Mouse (Mus musculus) spleen, adult 2 months (tissue): Measurements from ENCODE around the gene Ttbk2. TPM values are rescaled to one million over a fixed set of nuclear protein-coding genes. Genes with fewer than 3 reads are reported as not detected.
A peak's percentile ranks its signal among the peaks of the same experiment; 100 is the strongest.

Experiments
- DNase-seq, 2 experiments: peaks; one replicate each; pipeline versions ENCODE4 v3.0.0 to v3.0.0-alpha.2; 2012 to 2021; ENCODE audit warnings: low spot score in 2 of 2, low read depth in 1 of 2
- H3K27ac ChIP-seq: fragments of 200-500 bp; 2 replicates; pipeline ENCODE4 v1.5.1; 2012; ENCODE audit warnings: low read length, inconsistent platforms; ENCODE audit not compliant: insufficient read depth
- H3K27me3 ChIP-seq: fragments of 200-500 bp; 2 replicates; pipeline ENCODE4 v1.6.1; 2012; ENCODE audit warnings: mild to moderate bottlenecking, moderate library complexity, low read length, inconsistent platforms; ENCODE audit not compliant: control insufficient read depth, insufficient read depth
- H3K36me3 ChIP-seq: fragments of 200-500 bp; 2 replicates; pipeline ENCODE4 v1.6.1; 2012; ENCODE audit warnings: mild to moderate bottlenecking, low read length, inconsistent platforms; ENCODE audit not compliant: control insufficient read depth, insufficient read depth
- H3K4me1 ChIP-seq: fragments of 200-500 bp; 2 replicates; pipeline ENCODE4 v1.6.1; 2011; ENCODE audit warnings: inconsistent platforms; ENCODE audit not compliant: control insufficient read depth, insufficient read depth, insufficient read length
- H3K4me3 ChIP-seq: fragments of 200-500 bp; 2 replicates; pipeline ENCODE4 v1.5.1; 2011; ENCODE audit warnings: mild to moderate bottlenecking, inconsistent platforms; ENCODE audit not compliant: insufficient read depth, insufficient read length; ENCODE audit errors: extremely low read depth
- CTCF ChIP-seq: fragments of 200-500 bp; IDR thresholded peaks from 2 replicates; pipeline ENCODE4 v1.5.1; 2011; ENCODE audit warnings: mild to moderate bottlenecking, inconsistent platforms; ENCODE audit not compliant: insufficient read depth, insufficient read length, insufficient replicate concordance; ENCODE audit errors: extremely low read depth
- POLR2A ChIP-seq: fragments of 200-500 bp; IDR thresholded peaks from 2 replicates; pipeline ENCODE4 v1.6.1; 2011; ENCODE audit warnings: low read depth, low read length, inconsistent platforms
- WGBS: fragments of 180-500 bp; shearing (Covaris S2); methylation state at CpG from one replicate; pipeline ENCODE4 v1.1.7; 2018; 5-methylcytosine and 5-hydroxymethylcytosine counted together
- polyA plus RNA-seq: library from polyadenylated mRNA; depleted of rRNA; stranded (reverse); fragments of >200 nt; gene quantifications from 2 replicates; pipeline ENCODE4 v1.2.3, GENCODE M21; 2012

The Ttbk2 gene
- polyA plus RNA-seq, 1 experiment, result 0.96 TPM

DNA sequence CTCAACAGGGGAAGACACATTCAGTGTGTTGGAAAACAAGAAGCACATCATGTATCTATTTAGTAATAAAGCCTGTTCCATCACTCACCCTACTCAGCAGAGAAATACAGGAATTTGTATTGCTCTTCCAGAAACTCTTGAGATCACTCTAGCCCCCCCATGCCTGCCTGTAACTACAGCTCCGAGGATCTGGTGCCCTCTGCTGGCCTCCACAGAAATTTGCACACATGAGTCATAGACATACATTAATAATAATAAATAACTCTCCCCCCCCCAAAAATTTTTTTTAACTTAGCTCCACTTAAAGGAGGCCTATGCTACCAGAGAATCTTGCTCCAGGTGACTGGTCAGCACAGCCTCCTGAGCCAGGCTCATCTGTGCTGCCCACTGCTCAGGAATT is 16.2 kb upstream of the Ttbk2 start:
- Histone ChIP-seq H3K4me3 (no peak overlapping the region), H3K27me3 (no peaks in the 10 kb centered on the region), H3K36me3 (peaks cover 31% of the 10 kb centered on the region), H3K4me1 (no peaks in the 10 kb centered on the region), H3K27ac (no peak overlapping the region)
- 14% methylated on average over 1 of the region's 1 CpGs for WGBS
- TF ChIP-seq POLR2A, result no peak
- TF ChIP-seq CTCF, result peak; percentile 36; the same call in 1 of the 2 replicates
- peak in 1 of 2 experiments; percentile 20 for DNase-seq

DNA sequence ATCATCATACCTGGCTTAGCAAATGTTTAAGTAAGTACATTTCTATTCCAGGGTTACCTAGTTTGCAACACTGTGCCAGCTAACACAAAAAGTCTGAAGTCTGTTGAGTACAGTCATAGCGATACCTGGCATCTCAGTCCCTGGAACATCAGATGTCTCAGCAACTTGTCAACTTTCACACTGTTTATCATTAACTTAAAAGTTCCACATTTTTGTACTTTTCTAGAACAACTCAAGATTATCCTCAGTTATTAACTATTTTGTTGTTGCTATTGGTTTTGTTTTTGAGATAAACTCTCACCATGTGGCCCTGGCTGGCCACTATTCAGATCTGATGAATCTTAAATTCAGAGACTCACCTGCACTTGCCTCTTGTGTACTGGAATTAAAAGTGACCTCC is 13.0 kb upstream of the Ttbk2 start:
- Histone ChIP-seq H3K27me3 (no peaks in the 10 kb centered on the region), H3K36me3 (peaks cover 28% of the 10 kb centered on the region), H3K4me1 (no peaks in the 10 kb centered on the region), H3K4me3 (no peak overlapping the region), H3K27ac (no peak overlapping the region)
- no peak for DNase-seq
- TF ChIP-seq CTCF (no peak), POLR2A (no peak)
- WGBS, result 98% methylated on average over 1 of the region's 1 CpGs

DNA sequence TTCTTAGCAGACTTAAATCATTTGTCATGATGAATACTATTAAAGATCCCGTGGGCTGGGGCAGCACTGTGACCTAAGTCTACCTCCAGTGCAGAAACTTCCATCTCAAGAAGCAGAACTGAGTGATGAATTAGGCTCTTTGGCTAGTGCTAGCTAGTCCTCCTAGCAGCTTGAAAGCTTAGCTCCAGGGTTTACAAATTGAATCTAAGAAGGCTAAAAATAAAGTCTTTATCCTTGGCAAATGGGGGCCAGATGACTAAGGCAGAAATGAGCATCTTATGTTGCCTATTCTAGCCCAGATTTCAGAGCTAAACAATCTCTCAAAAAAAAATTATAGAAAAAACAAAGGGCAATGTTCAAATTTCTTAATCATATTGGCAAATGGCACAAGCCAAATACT is 10.3 kb upstream of the Ttbk2 start:
- Histone ChIP-seq H3K4me1 (no peaks in the 10 kb centered on the region), H3K27me3 (no peaks in the 10 kb centered on the region), H3K27ac (no peak overlapping the region), H3K4me3 (no peak overlapping the region), H3K36me3 (peaks cover 21% of the 10 kb centered on the region)
- WGBS, result 85% methylated on average over 1 of the region's 1 CpGs
- no peak for DNase-seq
- no peak for TF ChIP-seq POLR2A
- TF ChIP-seq CTCF, result no peak

DNA sequence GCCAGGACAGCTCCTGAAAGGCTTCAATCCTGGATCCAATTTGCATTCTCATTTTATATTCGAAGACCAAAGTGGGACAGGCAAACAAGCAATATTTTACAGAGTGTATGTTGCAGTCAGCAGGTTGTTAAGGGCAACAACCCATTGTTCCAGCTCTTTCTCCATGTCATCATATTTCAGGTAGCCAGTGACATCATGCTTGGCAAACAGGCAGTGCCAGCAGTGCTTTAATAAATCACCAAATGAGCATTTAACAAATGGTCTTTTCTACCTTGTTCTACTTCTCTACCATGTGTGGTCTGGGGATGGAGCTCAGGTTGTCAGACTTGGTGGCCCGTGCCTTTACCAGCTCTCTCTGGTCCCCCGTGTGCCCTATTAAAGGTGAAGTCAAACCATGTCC is 7.7 kb upstream of the Ttbk2 start:
- no peak overlapping the region for H3K4me3 ChIP-seq
- peaks cover 12% of the 10 kb centered on the region for H3K36me3 ChIP-seq
- 91% methylated on average over 3 of the region's 3 CpGs for WGBS
- TF ChIP-seq CTCF (no peak), POLR2A (no peak)
- no peak for DNase-seq
- no peak overlapping the region for H3K27ac ChIP-seq
- H3K4me1 ChIP-seq, result no peaks in the 10 kb centered on the region
- H3K27me3 ChIP-seq, result no peaks in the 10 kb centered on the region

DNA sequence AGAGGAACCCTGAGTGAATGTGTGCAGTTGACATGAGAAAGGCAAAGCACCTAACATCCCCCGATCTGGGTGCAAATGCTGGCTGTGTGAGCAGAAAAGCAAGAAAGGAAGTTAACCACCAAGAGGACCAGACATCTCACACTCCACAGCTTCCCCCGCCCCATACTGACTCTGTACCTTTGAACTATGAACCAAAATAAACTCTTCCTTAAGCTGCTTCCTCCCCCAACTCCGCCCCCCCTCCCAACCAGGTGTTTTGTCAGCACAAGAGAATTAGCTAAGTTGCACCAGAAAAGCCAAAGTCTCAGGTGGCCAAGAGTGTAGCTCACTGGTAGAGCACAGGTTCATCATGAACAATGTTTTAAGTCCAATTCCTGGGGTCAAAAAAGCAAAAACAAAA is 2.7 kb upstream of the Ttbk2 start:
- Histone ChIP-seq H3K4me1 (no peaks in the 10 kb centered on the region), H3K4me3 (no peak overlapping the region), H3K27me3 (no peaks in the 10 kb centered on the region), H3K27ac (no peak overlapping the region), H3K36me3 (no peaks in the 10 kb centered on the region)
- TF ChIP-seq POLR2A, result no peak
- no peak for TF ChIP-seq CTCF
- 46% methylated on average over 3 of the region's 3 CpGs for WGBS
- DNase-seq, result no peak

DNA sequence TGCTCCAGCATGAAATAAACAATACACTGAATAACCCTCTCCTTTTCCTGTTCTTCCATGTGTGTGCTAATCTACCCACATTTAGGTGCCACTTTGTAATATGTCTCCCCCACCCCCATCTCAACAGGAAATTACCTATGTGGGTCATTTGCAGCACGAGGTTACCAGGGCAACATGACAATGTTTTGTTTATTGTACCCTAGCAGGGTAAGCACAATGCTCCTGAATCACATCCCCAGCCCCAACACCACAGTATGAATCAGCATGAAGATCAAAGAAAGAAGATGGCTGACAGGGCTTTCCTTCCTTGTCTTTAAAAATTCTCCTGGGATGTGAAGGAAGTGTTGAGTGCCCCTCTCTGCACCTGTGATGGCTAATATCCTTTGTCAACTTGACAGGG is 2.2 kb upstream of the Ttbk2 start:
- Histone ChIP-seq H3K27me3 (no peaks in the 10 kb centered on the region), H3K27ac (no peak overlapping the region), H3K4me1 (no peaks in the 10 kb centered on the region), H3K4me3 (no peak overlapping the region), H3K36me3 (no peaks in the 10 kb centered on the region)
- TF ChIP-seq CTCF (no peak), POLR2A (no peak)
- WGBS, result 19% methylated on average over 1 of the region's 1 CpGs
- DNase-seq, result no peak

DNA sequence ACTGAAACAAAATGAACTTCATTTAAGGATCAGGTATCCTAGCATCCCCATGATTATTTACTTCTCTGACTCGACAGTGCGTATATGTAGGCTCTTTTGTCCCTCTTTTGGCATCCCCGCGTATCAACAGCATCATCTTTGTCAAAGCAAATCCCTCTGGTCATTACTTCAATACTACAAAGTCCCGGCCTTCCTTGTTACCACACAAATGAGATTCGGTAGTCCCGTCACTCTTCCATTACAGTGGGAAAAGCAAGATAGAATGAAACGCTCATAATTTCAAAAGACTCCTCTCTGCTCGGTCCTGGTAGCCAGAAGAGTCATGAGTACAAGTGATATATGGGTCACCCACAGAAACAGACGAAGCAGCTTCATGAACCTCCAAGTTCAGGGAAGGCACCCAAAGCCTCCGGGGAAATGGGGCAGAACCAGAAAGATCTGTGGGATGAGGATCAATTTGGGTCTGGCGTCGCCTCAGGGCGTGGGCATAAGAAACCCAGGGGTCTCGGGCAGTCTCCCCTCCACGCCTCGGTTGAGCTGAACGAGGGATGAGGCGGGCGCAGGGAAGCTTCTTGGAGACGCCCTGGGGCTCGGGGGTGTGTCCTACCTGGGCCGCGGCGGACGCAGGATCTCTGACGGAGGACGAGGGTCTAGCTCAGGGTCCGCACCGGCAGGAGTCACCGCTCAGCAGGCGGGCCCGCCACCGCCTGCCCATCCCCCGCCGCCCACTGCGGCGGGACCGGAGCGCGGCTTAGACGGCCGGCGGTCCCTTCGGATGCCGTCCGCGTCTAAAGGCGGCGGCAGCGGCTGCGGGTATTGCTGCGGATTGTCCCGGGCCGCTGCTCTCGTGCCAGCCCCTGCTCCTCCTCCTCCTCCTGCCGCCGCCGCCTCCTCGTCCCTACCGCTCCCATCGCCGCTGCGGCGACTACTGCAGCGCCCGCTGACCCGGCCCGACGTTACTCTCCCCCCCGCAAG is 668 bp downstream of the Ttbk2 start, which contains the start of gene Cdan1:
Gene Cdan1 (minus strand): TSS at position 680 of the 975 bp plus-strand sequence.
- WGBS, result 3% methylated on average over 65 of the region's 71 CpGs
- H3K27ac ChIP-seq, result no peak within 1 kb of the TSS
- TF ChIP-seq POLR2A (peak; percentile 7; the same call in 1 of the 2 replicates), CTCF (no peak)
- no peaks in the 10 kb centered on the region for H3K27me3 ChIP-seq
- no peaks in the 10 kb centered on the region for H3K4me1 ChIP-seq
- peak in 1 of 2 experiments; percentile 33 for DNase-seq
- peak within 1 kb of the TSS; percentile 80 for H3K4me3 ChIP-seq
- H3K36me3 ChIP-seq, result no peaks in the 10 kb centered on the region
